In genomic region chr11:31564742-31565510, GRCm38 (mm10) we compare ENCODE assay signal across 9 mouse cellular contexts.
A peak's percentile ranks its signal among the peaks of the same experiment; 100 is the strongest.
DNase-seq lines count a peak whose midpoint lies in the region; ATAC-seq lines count a peak whose summit lies in the region.
"Had no signal": no experiment of that assay in that cellular context is flagged by ENCODE, and none has a peak within 500 bp of the region (broad histone marks: within the 10 kb centered on the region; RNA-seq: fewer than 3 reads in every experiment).

No protein-coding gene starts in this region.

- H3K9ac ChIP-seq in kidney, embryonic 15.5 days, result no peak overlapping the region
- no peak overlapping the region for H3K9ac ChIP-seq in midbrain, embryonic 11.5 days (ENCODE audit: low read length)
- H3K9ac ChIP-seq: hindbrain, embryonic 14.5 days had no signal

- peak; percentile 80 for ATAC-seq in kidney, embryonic 15.5 days (replicated peaks; ENCODE audit: low FRiP score)
- ATAC-seq in midbrain, embryonic 11.5 days (ENCODE audit: low FRiP score), result no peak

- H3K4me2 ChIP-seq in kidney, embryonic 15.5 days, result no peak overlapping the region
- no peak overlapping the region for H3K4me2 ChIP-seq in midbrain, embryonic 11.5 days
- H3K4me2 ChIP-seq: hindbrain, embryonic 14.5 days had no signal

- DNase-seq in adrenal gland, adult (ENCODE audit: inconsistent age in 2 of 2, low spot score in 1 of 2), result peak; percentile 15 to 29
- no peak for DNase-seq in adrenal gland, postnatal 4 days (ENCODE audit: low spot score in 2 of 2)
- no peak for DNase-seq in heart, embryonic 10.5 days (ENCODE audit: low spot score)
- DNase-seq in skeletal muscle tissue, adult 2 months (ENCODE audit: low read depth, low spot score), result peak; percentile 46
- no peak for DNase-seq in right cerebral cortex, postnatal 4 days
- no peak for DNase-seq in spleen, adult 18-20 months
- DNase-seq in midbrain, embryonic 11.5 days (ENCODE audit: low spot score, missing footprints), result no peak

- peak overlapping the region; percentile 49 for H3K27ac ChIP-seq in heart, embryonic 10.5 days
- peak overlapping the region; percentile 51; the same call in 1 of the 2 replicates for H3K27ac ChIP-seq in kidney, embryonic 15.5 days
- H3K27ac ChIP-seq in midbrain, embryonic 11.5 days (ENCODE audit: low read depth, low read length), result no peak overlapping the region
- H3K27ac ChIP-seq: hindbrain, embryonic 14.5 days had no signal

- H3K4me3 ChIP-seq in heart, embryonic 10.5 days, result no peak overlapping the region
- no peak overlapping the region for H3K4me3 ChIP-seq in kidney, embryonic 15.5 days (replicated peaks)
- no peak overlapping the region for H3K4me3 ChIP-seq in midbrain, embryonic 11.5 days (ENCODE audit: low read depth, low read length)

- no peaks in the 10 kb centered on the region for H3K27me3 ChIP-seq in heart, embryonic 10.5 days (ENCODE audit: insufficient read depth, poor library complexity, severe bottlenecking)
- no peaks in the 10 kb centered on the region for H3K27me3 ChIP-seq in kidney, embryonic 15.5 days
- H3K27me3 ChIP-seq in midbrain, embryonic 11.5 days (ENCODE audit: control insufficient read depth, insufficient read depth, low read length), result no peaks in the 10 kb centered on the region

- 58% methylated on average over 13 of the region's 13 CpGs for WGBS in heart, embryonic 10.5 days
- 62% methylated on average over 13 of the region's 13 CpGs for WGBS in kidney, embryonic 15.5 days
- 85% methylated on average over 13 of the region's 13 CpGs for WGBS in midbrain, embryonic 11.5 days

- H3K4me1 ChIP-seq in heart, embryonic 10.5 days, result peaks cover 13% of the 10 kb centered on the region
- H3K4me1 ChIP-seq in kidney, embryonic 15.5 days, result peaks cover 13% of the 10 kb centered on the region
- no peaks in the 10 kb centered on the region for H3K4me1 ChIP-seq in midbrain, embryonic 11.5 days (ENCODE audit: control insufficient read depth, insufficient read depth, low read length)

- no peaks in the 10 kb centered on the region for H3K36me3 ChIP-seq in heart, embryonic 10.5 days
- H3K36me3 ChIP-seq in kidney, embryonic 15.5 days, result no peaks in the 10 kb centered on the region
- H3K36me3 ChIP-seq in midbrain, embryonic 11.5 days (ENCODE audit: control insufficient read depth, insufficient read depth, low read length), result no peaks in the 10 kb centered on the region

- no peaks in the 10 kb centered on the region; the same call in 1 of the 2 replicates for H3K9me3 ChIP-seq in heart, embryonic 10.5 days
- H3K9me3 ChIP-seq in kidney, embryonic 15.5 days (replicated peaks), result no peaks in the 10 kb centered on the region
- H3K9me3 ChIP-seq in midbrain, embryonic 11.5 days (ENCODE audit: control insufficient read depth, low read length), result no peaks in the 10 kb centered on the region

Comparison
In these comparisons a context has a peak if more than half of its experiments do, and no peak if none do; other contexts are left out.
1. DNase-seq: peak in adrenal gland, adult (2 of 2) and skeletal muscle tissue, adult 2 months (single experiment); none in adrenal gland, postnatal 4 days (0 of 2), heart, embryonic 10.5 days (single experiment), right cerebral cortex, postnatal 4 days (single experiment), spleen, adult 18-20 months (0 of 2) and midbrain, embryonic 11.5 days (single experiment).